Mouse (Mus musculus): ENCODE data around the gene Carmil1. TPM values are rescaled to one million over a fixed set of nuclear protein-coding genes. Genes with fewer than 3 reads are reported as not detected.

The Carmil1 gene
- total RNA-seq, 2 experiments from 2014 or later: 44.2 to 46.3 TPM

DNA sequence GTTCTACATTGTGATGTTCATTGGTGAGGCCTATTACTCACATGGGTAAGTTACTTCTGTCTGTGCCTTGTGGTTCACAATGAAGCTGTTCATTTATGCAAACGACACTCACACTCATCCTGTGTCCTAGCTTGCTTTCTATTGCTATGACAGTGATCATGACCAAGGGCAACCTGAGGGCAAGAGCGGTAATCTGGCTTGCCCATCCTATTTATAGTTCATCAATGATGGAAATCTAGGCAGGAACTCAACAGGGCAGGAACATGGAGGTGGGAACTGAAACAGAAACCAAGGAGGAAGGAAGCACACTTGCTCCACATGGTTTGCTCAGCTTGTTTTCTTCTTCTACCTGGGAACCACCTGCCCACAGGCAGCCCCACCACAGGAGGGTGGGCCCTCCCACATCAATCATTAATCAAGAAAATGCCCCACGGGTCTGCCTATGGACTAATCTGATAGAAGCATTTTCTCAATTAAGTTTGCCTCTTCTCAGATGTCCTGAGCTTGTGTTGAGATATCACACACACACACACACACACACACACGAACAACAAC is 50.0 kb downstream of the Carmil1 start:
- DNase-seq (ENCODE audit: low spot score in 2 of 2): no peak

GRCm38 (mm10) chr13:24223425-24224201 is 57.0 kb downstream of the Carmil1 start:
- intact Hi-C loops (cut with DNase I): no loop called here
- peak; percentile 22 to 31 for DNase-seq (ENCODE audit: low spot score in 2 of 2)

More for the DNA sequence above, 50.0 kb downstream of the Carmil1 start:
- intact Hi-C loops (cut with DNase I): no loop called here

- no peak for DNase-seq (ENCODE audit: low spot score in 2 of 2)
- intact Hi-C loops (cut with DNase I): no loop called here
Measured at GRCm38 (mm10) chr13:24220441-24220970, 60.1 kb downstream of the Carmil1 start.

DNA sequence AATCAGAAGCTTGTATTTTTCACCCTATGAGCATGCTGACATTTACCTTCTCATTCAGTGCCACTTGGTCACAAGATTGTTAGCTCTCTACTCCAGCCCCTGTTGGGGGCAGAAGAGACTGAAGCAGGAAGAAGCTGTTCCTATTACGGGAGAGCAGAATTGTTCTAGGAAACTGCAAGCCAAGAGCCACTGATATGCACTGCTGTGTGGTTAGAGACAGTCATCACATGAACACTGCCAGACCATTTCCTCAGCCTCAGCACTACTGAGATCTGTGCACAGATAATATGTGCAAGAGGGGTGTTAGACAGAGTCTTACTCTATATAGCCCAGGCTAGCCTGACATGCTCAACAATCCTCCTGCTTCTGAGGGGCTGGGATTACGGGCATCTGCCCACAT is 69.4 kb downstream of the Carmil1 start:
- DNase-seq (ENCODE audit: low spot score in 2 of 2): no peak
- intact Hi-C loops (cut with DNase I): no loop called here

DNA sequence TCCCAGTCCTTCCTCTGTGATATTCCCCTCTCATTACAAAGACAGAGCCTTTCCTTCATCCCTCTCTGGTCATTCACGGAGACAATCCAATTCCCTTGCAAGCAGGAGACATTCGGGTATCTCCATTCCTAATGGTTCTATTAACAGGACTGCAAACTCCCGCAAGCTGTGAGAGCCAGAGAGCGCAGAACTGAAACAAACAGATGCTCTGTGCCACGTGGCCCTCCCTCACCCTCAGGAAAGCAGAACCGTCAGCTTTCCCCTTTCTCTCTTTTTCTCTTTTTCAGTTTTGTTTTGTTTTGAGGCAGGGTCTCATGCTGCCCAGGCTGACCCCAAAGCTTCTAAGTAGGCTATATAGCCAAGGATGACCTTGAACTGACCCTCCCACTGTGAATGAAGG is 74.5 kb downstream of the Carmil1 start:
- intact Hi-C loops (cut with DNase I): no loop called here
- no peak for DNase-seq (ENCODE audit: low spot score in 2 of 2)

DNA sequence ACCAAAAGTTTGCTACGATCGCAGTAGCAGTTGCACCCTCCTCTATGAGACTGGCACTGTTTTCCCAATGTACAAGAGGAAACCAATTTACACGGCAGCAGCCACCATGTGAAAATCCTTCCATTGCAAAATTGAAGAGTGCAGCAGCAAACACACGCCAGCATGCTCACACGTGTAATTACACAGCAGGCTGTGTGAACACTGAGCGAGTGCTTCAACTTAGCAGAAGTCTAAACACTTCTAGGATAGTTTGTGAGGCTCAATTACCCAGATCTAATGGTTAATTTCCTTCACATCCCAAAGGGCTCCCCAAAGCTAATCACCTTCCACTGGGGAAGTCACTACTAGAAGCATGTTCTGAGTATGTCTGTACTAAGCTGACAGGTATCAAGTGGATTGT is 78.3 kb downstream of the Carmil1 start:
- no peak for DNase-seq (ENCODE audit: low spot score in 2 of 2)
- intact Hi-C loops (cut with DNase I): no loop called here

DNA sequence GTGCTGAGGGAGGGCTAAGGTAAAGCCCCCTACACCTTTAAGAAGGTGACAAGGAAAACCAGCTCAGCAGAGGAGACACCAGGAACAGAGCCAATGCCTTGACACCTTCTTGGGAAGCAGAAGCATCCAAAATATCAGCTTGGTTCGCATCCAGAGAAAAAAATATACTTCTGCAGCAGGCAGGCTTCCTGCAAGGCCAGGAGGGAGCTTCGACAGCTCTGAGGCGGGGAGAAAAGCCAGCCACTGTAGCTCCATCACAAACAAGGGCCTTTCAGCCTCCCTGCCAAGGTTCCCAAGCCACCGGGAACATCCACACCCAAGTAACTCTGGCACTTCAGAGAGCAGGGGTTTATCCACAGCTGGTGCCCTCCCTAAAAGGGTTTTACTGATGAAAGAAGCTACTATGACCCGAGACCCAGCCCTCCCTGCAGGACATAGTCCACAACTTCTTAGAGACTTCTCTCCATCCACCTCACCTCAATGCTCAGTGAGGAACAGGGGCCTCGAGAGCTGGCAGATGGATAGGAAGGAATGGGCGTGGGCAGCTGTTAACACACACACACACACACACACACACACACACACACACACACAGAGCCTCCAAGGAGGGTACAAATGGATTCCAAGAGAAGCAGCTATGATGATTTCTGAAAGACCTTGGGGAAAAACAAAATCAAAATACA is 80.6 kb downstream of the Carmil1 start:
- intact Hi-C loops (cut with DNase I): no loop called here
- DNase-seq (ENCODE audit: low spot score in 2 of 2): peak; percentile 41 to 74

DNA sequence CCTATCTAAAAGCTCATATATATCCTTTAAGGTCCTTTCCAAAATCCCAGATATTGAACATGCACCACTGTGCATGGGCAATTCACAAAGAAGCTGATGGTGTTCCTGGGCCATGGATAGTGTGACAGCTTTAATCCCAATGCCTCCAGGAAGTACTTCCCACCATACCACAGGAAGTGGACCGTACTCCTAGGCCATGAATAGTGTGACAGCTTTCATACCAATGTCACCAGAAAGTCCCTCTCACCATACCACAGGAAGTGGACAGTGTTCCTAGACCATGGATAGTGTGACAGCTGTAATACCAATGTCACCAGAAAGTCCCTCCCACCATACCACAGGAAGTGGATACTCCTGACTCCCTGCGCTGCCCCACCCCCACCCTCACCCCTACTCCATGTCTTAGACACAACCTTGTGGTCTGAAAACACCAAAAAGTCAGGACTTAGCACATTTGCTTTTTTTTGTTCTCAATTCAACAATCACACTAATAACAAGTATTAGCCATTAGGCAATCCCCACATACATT is 82.1 kb downstream of the Carmil1 start:
- intact Hi-C loops (cut with DNase I): no loop called here
- DNase-seq (ENCODE audit: low spot score in 2 of 2): no peak

GRCm38 (mm10) chr13:24195371-24195770 is 85.2 kb downstream of the Carmil1 start:
- intact Hi-C loops (cut with DNase I): no loop called here
- DNase-seq (ENCODE audit: low spot score in 2 of 2): no peak

GRCm38 (mm10) chr13:24194018-24194417 is 86.6 kb downstream of the Carmil1 start:
- no peak for DNase-seq (ENCODE audit: low spot score in 2 of 2)
- intact Hi-C loops (cut with DNase I): no loop called here

DNA sequence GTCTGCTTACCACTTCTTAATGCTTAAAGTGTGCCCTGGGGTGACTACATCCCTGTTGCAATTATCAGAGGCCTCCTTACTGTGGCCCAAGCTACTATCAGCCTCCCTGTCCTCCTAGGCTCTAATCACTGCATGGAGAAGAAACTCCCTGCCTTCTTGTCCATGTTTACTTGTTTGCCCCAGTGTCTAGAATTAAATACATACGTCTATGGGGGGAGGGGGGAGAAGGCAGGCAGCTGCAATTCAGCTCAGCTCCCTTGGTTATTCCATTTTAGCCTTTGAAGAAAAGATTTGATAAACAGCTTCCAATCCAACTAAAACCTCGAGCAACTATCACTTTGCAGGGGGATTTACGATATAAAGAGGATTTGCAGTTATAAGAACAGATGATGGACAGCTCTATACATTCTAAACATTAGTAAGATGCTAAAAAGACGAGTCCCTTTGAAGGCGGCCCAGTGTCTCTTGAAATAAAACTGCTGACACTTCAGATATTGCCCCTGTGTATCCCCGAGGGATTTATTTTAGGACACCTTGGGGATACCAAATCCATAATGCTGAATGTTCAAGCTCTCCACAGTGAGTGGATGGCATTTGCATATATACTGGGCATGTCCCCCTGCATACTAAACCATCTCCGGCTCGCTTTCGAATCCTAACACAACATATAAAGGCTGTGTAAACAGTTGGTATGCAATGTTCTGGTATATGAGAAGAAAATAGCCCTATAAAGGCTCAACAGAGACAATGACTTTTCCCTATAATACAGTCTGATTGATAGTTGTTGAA is 89.5 kb downstream of the Carmil1 start:
- DNase-seq (ENCODE audit: low spot score in 2 of 2): no peak
- intact Hi-C loops (cut with DNase I): no loop called here

- intact Hi-C loops (cut with DNase I): no loop called here
Measured at GRCm38 (mm10) chr13:24187026-24187425, 93.6 kb downstream of the Carmil1 start.

GRCm38 (mm10) chr13:24185641-24186040 is 95.0 kb downstream of the Carmil1 start:
- intact Hi-C loops (cut with DNase I): no loop called here
- DNase-seq (ENCODE audit: low spot score in 2 of 2): no peak

More at GRCm38 (mm10) chr13:24187026-24187425, 93.6 kb downstream of the Carmil1 start:
- DNase-seq (ENCODE audit: low spot score in 2 of 2): no peak

DNA sequence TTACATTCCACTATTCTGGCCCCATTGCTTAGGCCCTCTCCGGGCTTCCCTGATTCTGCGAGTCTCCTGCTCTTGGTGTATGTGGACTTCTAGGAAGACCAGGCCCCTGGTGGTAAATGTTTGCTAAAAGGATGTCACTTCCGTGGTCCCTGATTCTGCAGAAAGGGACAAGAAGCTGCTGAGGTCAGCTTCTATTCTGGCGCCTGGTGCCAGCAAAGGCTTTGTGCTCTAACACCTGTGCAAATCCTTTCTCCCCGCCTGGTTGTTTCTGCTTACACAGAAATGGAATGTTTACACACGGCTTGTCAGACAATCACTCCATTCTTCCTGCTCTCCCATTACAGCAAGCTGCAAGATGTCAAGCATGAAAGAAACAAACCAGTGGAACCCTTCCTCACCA is 97.7 kb downstream of the Carmil1 start:
- intact Hi-C loops (cut with DNase I): no loop called here

DNA sequence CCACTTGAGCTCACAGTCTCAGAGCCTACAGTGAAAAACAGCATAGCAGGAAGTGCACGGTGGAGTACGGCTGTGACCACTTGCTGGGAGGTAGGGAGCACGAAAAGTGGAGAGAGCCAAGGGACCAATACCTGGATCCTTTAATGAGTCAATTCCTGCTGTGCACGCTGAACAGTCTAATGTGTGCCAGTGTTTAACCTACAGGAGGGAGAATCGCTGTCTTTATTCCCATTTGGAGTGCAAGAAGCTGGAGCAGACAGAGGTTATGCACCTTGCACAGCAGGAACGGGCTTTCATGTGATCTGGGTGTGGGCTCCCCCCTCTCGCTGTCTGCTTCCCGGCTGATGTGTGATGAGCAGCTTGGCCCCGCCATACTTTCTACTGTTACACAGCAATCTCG is 101.1 kb downstream of the Carmil1 start:
- intact Hi-C loops (cut with DNase I): no loop called here

More for the DNA sequence above, 97.7 kb downstream of the Carmil1 start:
- no peak for DNase-seq (ENCODE audit: low spot score in 2 of 2)

GRCm38 (mm10) chr13:24177600-24177999 is 103.0 kb downstream of the Carmil1 start:
- intact Hi-C loops (cut with DNase I): no loop called here
- DNase-seq (ENCODE audit: low spot score in 2 of 2): no peak

More for the DNA sequence above, 101.1 kb downstream of the Carmil1 start:
- DNase-seq (ENCODE audit: low spot score in 2 of 2): no peak

- no peak for DNase-seq (ENCODE audit: low spot score in 2 of 2)
- intact Hi-C loops (cut with DNase I): no loop called here
Measured at GRCm38 (mm10) chr13:24176835-24177234, 103.8 kb downstream of the Carmil1 start.

- DNase-seq (ENCODE audit: low spot score in 2 of 2): no peak
- intact Hi-C loops (cut with DNase I): no loop called here
Measured at GRCm38 (mm10) chr13:24169658-24170057, 110.9 kb downstream of the Carmil1 start.

- no peak for DNase-seq (ENCODE audit: low spot score in 2 of 2)
- intact Hi-C loops (cut with DNase I): no loop called here
Measured at GRCm38 (mm10) chr13:24163368-24163767, 117.2 kb downstream of the Carmil1 start.

All from left cerebral cortex, postnatal 14 days (tissue).